Mouse (Mus musculus) hindlimb bud, embryonic 11.5 days (tissue): ENCODE measurements around the gene Cacna2d3.

Experiments used
- DNase-seq: peaks from one replicate; pipeline ENCODE4 v3.0.0-alpha.2; 2012; ENCODE audit warnings: low read depth, low spot score; ENCODE audit errors: extremely low spot score

The Cacna2d3 gene

GRCm38 (mm10) chr14:28958131-28959015, 763.3 kb downstream of the Cacna2d3 start:
- no peak for DNase-seq

- DNase-seq, result no peak
Observed at GRCm38 (mm10) chr14:28955181-28955580, 766.5 kb downstream of the Cacna2d3 start.

- DNase-seq, result no peak
Observed at GRCm38 (mm10) chr14:28954588-28954987, 767.1 kb downstream of the Cacna2d3 start.

GRCm38 (mm10) chr14:28954086-28954485, 767.6 kb downstream of the Cacna2d3 start:
- DNase-seq, result no peak

DNA sequence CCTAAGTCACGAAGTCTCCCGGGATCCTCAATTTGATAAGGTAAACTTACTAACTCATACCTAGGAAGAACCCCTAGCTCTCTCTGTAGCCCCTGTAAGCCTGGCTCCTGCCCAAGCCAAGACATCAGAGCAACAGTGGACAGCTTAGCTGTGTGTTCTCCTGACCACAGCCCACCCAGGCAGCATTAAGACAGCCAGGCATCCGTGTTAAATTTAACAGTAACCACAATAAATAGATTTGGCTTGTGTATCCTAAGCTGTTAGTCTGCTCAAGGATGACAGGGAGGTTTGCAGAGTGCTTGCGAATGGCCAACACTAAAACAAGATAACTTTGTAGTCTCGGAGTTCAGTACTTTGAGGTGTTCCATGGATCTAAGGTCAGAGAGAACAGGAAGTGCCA, 768.3 kb downstream of the Cacna2d3 start:
- DNase-seq, result no peak

GRCm38 (mm10) chr14:28950499-28950898, 771.2 kb downstream of the Cacna2d3 start:
- DNase-seq, result no peak

GRCm38 (mm10) chr14:28949785-28950184, 771.9 kb downstream of the Cacna2d3 start:
- DNase-seq, result no peak

DNA sequence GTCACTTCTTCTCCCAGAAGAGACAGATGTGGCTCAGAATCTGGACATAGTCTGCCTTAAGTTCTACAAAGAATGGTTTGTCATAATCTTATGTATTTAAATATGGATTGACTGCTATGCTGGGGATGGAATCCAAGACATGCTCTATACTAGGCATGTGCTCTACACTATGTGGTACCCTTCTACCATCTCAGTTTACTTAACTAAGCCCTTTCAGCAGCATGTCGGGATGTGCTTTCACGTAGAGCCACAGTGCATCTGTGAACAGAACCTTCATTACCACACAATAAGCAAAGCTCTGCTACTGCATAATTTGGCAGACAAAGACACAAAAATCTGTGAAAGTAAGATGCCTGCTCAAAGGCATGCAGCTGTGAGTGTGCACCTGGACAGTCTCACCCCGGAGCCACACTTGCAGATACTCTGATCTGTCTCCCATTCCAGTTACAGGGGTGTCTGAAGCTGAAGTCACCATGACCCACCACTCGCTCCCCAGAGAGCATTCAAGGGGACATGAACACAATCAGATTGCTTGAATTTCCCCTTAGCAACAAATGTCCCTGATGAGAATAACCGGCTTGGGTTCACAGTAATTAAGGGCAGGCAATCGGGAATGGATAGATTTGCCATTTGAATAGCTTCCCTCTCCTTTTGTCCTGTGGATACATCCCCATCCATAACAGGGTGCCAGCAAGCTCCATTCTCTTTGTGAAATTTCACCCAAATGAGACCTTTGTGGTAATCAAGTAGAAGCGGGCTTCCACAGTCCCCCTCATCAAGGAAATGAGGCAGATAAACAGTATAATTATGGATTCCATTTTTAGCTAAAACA, 773.4 kb downstream of the Cacna2d3 start:
- DNase-seq, result no peak

GRCm38 (mm10) chr14:28932746-28933293, 788.8 kb downstream of the Cacna2d3 start:
- no peak for DNase-seq

- DNase-seq, result no peak
Observed at GRCm38 (mm10) chr14:28923180-28923961, 798.3 kb downstream of the Cacna2d3 start.

- no peak for DNase-seq
Observed at GRCm38 (mm10) chr14:28918871-28919270, 802.8 kb downstream of the Cacna2d3 start.

DNA sequence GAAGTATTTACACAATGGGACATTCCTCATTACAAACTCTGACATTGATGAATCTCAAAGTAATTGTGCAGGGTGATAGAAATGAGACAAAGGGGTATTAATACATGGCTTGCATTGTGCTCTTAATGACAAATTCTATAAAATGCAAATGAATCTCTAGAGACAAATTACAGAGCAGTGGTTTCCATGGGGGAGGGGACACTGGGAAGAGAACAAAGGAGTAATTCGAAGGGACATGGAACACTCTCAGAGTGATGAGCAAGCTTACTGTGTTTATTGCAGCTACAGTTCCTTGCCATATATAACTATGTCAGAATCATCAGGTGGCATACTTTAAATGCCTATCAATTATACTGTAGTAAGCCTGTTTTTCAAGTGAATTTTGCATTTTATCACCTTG, 806.7 kb downstream of the Cacna2d3 start:
- no peak for DNase-seq

DNA sequence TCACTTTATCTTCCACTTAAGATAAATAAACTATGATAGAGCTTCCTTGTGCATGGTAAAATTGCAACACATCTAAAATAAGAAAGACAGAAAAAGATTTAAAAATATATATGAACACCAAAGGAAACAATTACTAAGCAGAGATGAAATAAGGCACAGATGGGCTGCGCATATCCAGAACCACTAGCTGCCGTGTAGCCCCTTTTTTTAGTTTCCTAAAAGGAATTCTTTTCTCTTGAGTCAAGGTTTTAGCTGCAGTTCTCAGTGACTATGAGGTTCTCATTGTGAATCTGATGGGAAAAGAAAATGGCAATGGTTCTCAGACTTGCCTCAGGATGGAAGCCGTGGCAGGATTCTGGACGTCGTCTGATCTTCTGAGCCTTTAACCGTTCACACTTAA, 814.0 kb downstream of the Cacna2d3 start:
- no peak for DNase-seq

DNA sequence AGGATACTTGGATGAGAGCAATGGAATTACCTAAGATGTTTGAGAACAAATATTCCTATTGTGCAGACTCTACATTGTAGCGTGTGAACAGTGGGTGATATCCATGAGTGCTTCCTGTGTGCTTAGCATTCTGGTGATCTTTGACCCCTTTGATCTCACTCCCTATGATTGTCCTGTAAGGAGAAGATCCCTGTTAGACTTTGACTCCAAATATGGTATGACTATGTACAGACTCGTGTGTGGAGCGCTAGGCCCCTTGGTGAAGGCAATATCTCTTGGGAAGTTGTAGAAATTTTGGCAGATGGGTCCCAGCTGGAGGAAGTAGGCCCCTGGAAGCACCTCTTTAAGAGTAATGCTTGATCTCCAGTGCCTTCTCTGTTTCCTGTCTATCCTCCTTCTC, 829.1 kb downstream of the Cacna2d3 start:
- no peak for DNase-seq

GRCm38 (mm10) chr14:28887373-28887772, 834.3 kb downstream of the Cacna2d3 start:
- DNase-seq, result no peak

DNA sequence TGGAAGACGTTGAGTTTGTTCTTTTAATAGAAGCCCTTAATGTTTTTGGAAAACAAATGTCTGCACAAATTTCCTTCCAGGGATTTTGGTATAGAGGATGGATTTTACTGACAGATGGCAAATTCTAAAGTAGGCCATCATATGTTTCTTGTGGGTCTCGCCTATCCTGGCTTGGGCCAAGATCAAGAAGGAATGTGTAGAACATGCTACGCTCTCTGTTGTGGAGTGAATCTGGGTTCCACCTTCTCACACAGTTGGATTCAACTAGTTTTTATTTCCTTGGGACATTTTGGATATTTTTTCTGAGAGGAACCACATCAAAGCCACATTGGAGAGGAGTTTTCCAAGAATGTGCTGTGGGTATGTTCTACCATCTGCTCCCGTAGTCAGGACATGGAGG, 835.0 kb downstream of the Cacna2d3 start:
- DNase-seq, result no peak

DNA sequence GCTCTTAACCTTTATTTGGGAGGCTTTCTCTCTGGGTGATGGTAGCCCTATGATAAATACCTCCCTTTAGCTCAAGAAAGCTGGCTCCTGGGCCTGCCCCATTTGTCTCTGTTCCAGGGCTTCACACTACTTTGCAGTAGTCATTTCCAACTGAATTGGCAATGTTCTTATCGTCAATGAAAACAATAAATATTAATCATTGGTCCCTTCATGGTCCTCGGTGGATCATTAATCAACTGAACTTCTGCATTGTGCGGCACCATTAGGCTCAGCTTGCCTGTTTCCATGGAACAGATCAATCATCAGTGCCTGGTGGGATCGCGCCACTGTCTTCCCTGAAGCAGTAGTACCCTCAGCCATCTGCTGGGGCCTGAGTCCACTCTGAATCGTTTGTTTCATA, 850.7 kb downstream of the Cacna2d3 start:
- no peak for DNase-seq

DNA sequence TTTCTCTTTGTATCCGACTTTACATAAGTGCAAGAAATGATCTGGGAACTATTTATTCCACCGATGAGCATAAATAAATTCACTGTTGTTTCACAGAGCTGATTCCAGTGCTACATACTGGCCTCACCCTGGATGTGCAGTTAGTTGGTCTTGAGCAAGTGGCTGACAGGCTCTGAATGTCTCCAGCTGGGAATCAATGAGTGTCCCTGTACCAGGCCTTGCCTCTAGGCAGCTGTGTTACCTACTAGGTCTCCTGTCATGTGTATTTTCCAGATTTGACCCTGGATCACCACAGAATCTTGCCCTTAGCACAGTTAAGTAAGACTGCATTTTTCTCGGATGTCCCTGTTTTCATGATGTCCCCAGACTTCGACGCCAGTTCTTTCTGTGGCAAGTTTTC, 851.3 kb downstream of the Cacna2d3 start:
- DNase-seq, result no peak

DNA sequence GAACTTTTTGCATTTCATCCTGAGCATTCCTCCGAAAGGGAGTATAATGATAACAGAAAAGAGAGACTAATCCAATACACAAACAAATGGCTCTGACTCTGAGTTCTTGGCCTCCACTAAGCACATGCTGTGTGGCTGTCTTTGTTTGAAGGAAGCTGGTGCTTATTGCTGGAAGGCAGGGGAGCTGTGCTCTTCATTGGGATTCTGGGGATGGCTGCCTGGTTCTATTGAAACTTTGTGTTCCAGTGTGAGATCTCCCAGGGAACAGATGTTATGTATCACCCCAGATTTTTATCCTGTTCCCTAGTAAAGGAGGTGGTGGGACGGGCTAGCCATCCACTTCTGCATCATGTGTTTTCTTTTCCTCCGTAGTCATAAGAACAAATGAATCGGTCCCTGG, 856.7 kb downstream of the Cacna2d3 start:
- no peak for DNase-seq

GRCm38 (mm10) chr14:28861142-28861541, 860.5 kb downstream of the Cacna2d3 start:
- DNase-seq, result no peak
